Mouse (Mus musculus) C2C12 (cell line): ENCODE measurements around the gene Arhgef40. TPM values are rescaled to one million over a fixed set of nuclear protein-coding genes. Genes with fewer than 3 reads are reported as not detected.
"Not testable (repeated sequence)": the region's sequence is repeated elsewhere in the genome, so short reads cannot be mapped to it uniquely, and the experiment has no call there.

ENCODE experiments used
- H3K27me3 ChIP-seq: one replicate; pipeline ENCODE4 v1.6.1; 2011; ENCODE audit not compliant: control insufficient read depth, insufficient read depth, insufficient read length
- H3K36me3 ChIP-seq: one replicate; pipeline ENCODE4 v1.6.1; 2011; ENCODE audit not compliant: control insufficient read depth, insufficient read depth
- H3K4me3 ChIP-seq: one replicate; pipeline ENCODE4 v1.5.1; 2011; ENCODE audit warnings: mild to moderate bottlenecking, control low read depth; ENCODE audit not compliant: poor library complexity, insufficient read depth, severe bottlenecking
- H3K79me2 ChIP-seq: one replicate; pipeline ENCODE4 v1.6.1; 2011; ENCODE audit not compliant: control insufficient read depth, insufficient read depth
- H3K79me3 ChIP-seq: one replicate; pipeline ENCODE4 v1.6.1; 2011; ENCODE audit warnings: low read depth, control low read depth
- H3ac ChIP-seq: one replicate; pipeline ENCODE3; 2011; ENCODE audit warnings: low read depth; ENCODE audit not compliant: control insufficient read depth, insufficient read length
- CEBPB ChIP-seq: IDR thresholded peaks from one replicate; pipeline ENCODE4 v1.6.1; 2011; ENCODE audit warnings: low read depth, mild to moderate bottlenecking, control low read depth, moderate library complexity
- CTCF ChIP-seq: IDR thresholded peaks from one replicate; pipeline ENCODE4 v1.5.1; 2011; ENCODE audit not compliant: control insufficient read depth, insufficient read depth, insufficient read length
- FOSL1 ChIP-seq: IDR thresholded peaks from one replicate; pipeline ENCODE4 v1.8.0; 2011; ENCODE audit warnings: mild to moderate bottlenecking, low read length; ENCODE audit not compliant: poor library complexity, insufficient read depth, severe bottlenecking
- MAX ChIP-seq: IDR thresholded peaks from one replicate; pipeline ENCODE4 v1.6.1; 2011; ENCODE audit warnings: mild to moderate bottlenecking, control low read depth
- MYOD1 ChIP-seq: IDR thresholded peaks from one replicate; pipeline ENCODE4 v1.6.1; 2011; ENCODE audit warnings: low read depth; ENCODE audit not compliant: control insufficient read depth, insufficient read length
- MYOG ChIP-seq: IDR thresholded peaks from one replicate; pipeline ENCODE4 v1.6.1; 2011; ENCODE audit not compliant: control insufficient read depth, insufficient read length; ENCODE audit errors: extremely low read depth
- USF1 ChIP-seq: IDR thresholded peaks from one replicate; pipeline ENCODE4 v1.6.1; 2011; ENCODE audit warnings: low read depth, mild to moderate bottlenecking, control low read depth, moderate library complexity
- polyA plus RNA-seq: library from polyadenylated mRNA; unstranded; fragments of >200 nt; fragmentation: generic; extraction: Trizol; gene quantifications from one replicate; pipeline ENCODE4 v1.2.1, GENCODE M21; 2012; ENCODE audit warnings: missing spikeins

Gene Arhgef40
- polyA plus RNA-seq, 1 experiment: 55.6 TPM

DNA sequence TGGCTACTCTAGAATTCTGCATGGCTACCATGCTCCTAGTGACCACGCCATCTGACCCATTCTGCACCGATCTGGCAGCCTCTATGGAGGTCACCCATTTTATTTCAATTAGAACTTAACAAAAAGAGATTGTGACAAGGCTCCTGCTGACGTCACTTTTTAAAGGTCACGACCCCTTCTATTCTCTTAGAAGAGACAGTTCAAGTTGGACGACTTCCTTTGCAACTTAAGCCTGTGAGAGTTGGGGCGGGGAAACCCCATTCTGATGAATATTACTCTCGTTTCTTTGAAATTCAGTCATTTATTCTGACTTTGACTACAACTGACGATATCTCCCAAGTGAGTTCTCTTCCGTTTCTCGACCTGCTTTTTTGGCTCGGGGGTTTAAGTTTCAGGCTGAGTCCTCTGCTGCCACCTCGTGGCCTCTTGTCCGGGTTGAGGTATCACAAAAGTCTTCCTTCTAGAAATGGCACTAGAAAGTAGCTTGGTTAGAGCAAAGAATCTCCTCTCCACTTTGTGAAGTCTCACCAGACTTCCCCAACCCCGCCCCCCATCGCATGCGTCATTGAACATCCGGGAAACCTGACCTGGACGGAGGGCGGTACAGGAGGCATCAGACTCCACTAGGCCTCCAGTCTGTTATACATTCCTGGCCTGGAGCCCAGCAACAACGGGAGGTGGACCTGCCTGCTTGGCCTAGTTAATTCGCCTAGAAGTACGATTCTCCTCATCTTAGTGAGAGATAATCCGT is 38.4 kb downstream of the Arhgef40 start:
- Histone ChIP-seq H3K79me2 (peaks cover 16% of the 10 kb centered on the region), H3ac (peak overlapping the region; percentile 8), H3K36me3 (no peaks in the 10 kb centered on the region), H3K27me3 (no peaks in the 10 kb centered on the region), H3K4me3 (no peak overlapping the region), H3K79me3 (peaks cover 2% of the 10 kb centered on the region)
- TF ChIP-seq MYOG: no peak
- no peak for TF ChIP-seq CEBPB
- no peak for TF ChIP-seq MYOD1

DNA sequence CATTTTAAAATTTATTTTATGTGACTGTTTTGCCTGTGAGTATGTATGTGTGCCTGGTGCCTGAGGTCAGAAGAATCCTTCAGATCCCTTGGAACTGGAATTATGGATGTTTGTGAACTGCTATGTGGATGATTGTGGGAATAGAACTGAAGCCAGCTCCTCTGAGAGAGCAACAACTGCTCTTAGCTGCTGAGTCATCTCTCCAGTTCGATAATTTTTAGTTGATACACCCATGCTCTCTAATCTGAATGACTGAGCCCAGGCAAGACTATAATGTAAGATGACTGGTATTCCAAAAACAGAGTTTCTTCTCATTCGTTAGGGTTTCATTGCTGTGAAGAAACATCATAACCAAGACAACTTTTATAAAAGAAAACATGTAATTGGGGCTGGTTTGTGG is 39.6 kb downstream of the Arhgef40 start:
- peaks cover 4% of the 10 kb centered on the region for H3K79me2 ChIP-seq
- H3K79me3 ChIP-seq: no peaks in the 10 kb centered on the region
- H3K27me3 ChIP-seq: no peaks in the 10 kb centered on the region
- no peaks in the 10 kb centered on the region for H3K36me3 ChIP-seq
- TF ChIP-seq MYOD1 (no peak), MAX (no peak), USF1 (no peak)
- no peak overlapping the region for H3K4me3 ChIP-seq
- no peak overlapping the region for H3ac ChIP-seq

DNA sequence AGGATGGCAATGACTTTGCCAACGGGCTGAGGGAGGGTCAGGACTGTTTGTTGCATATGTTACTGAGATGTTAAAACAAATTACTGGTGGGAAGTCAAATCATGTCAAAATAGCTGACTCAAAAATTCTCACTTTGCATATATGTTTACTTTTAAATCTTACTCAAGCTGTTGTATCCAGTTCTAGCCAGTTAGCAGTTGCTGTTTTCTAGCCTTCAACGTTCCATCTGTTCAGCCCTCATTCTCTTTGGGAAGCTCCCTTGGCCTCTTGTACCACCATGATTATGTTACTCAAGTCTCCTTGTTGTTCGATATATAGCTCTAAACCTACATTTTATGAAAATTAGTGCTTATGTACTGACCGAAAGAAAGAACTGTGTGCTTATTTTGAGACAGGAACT is 41.8 kb downstream of the Arhgef40 start:
- Histone ChIP-seq H3K79me3 (no peaks in the 10 kb centered on the region), H3K4me3 (no peak overlapping the region), H3K27me3 (no peaks in the 10 kb centered on the region), H3K79me2 (no peaks in the 10 kb centered on the region), H3ac (no peak overlapping the region), H3K36me3 (no peaks in the 10 kb centered on the region)
- TF ChIP-seq MYOD1 (no peak), MAX (no peak), FOSL1 (no peak), CTCF (no peak), CEBPB (no peak), MYOG (no peak), USF1 (no peak)

DNA sequence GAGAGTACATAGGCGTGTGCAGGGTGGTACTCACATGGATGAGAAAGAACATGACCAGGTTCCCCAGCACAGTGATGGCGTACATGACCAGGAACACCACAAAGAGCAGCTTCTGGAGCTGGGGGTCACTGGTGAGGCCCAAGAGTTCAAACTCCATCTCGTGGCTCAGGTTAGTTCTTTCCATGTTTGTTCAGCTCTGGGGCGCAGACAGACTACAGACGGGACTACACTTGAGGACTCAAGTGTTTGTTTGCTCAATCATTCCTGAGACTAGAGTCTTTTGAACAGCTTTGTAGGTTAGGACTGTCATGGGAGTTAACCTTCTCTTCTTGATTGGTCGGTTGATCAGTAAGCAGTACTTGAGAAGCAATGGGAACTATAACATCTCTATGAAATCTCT is 51.4 kb downstream of the Arhgef40 start:
- Histone ChIP-seq H3K27me3 (peaks cover 3% of the 10 kb centered on the region), H3K79me3 (no peaks in the 10 kb centered on the region), H3K4me3 (no peak overlapping the region), H3ac (no peak overlapping the region), H3K36me3 (no peaks in the 10 kb centered on the region), H3K79me2 (no peaks in the 10 kb centered on the region)
- TF ChIP-seq USF1 (no peak), CEBPB (no peak), CTCF (no peak), MAX (no peak), FOSL1 (no peak), MYOG (no peak), MYOD1 (no peak)

DNA sequence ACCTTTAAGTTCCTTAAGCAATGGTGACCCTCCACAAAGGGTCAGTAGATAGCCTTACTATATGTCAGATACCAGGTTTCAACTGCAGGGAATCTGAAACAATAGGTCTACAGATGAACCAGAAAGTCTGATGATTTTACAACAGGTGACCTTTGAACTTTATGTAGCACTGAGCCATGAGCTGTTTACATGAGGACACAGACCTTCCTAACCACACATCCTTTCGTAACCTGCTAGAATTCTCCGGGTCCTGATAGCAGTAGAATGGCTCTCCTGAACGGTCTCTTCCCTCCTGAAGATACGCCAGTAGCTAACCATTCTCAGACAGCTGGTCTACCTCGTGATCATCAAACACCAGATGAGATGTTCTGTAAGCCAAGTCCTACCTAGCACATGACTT is 54.8 kb downstream of the Arhgef40 start:
- no peak for TF ChIP-seq CEBPB
- no peak for TF ChIP-seq MAX
- TF ChIP-seq USF1: no peak
- TF ChIP-seq MYOG: no peak
- TF ChIP-seq MYOD1: no peak
- TF ChIP-seq FOSL1: no peak
- no peak for TF ChIP-seq CTCF
- Histone ChIP-seq H3K36me3 (no peaks in the 10 kb centered on the region), H3K4me3 (no peak overlapping the region), H3K79me3 (no peaks in the 10 kb centered on the region), H3ac (no peak overlapping the region), H3K27me3 (peaks cover 9% of the 10 kb centered on the region), H3K79me2 (no peaks in the 10 kb centered on the region)

DNA sequence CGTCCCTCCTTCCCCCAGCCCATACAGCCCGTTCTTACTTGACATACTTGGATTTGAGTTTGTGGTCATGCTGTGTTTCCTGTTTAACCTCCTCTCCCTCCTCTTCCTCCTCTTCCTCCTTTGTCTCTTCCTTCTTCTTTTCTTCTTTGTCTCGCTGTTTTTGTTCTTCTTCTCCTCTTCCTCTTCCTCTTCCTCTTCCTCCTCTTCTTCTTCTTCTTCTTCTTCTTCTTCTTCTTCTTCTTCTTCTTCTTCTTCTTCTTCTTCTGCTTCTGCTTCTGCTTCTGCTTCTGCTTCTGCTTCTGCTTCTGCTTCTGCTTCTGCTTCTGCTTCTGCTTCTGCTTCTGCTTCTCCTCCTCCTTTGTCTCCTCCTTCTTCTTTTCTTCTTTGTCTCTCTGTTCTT is 57.8 kb downstream of the Arhgef40 start, which contains the start of gene Olfr221:
Gene Olfr221, minus strand, starts transcription at position 101 of the 400 bp plus-strand sequence.
- not testable (repeated sequence) for H3K36me3 ChIP-seq, H3K79me2 ChIP-seq, H3K27me3 ChIP-seq, H3ac ChIP-seq, H3K4me3 ChIP-seq, H3K79me3 ChIP-seq

DNA sequence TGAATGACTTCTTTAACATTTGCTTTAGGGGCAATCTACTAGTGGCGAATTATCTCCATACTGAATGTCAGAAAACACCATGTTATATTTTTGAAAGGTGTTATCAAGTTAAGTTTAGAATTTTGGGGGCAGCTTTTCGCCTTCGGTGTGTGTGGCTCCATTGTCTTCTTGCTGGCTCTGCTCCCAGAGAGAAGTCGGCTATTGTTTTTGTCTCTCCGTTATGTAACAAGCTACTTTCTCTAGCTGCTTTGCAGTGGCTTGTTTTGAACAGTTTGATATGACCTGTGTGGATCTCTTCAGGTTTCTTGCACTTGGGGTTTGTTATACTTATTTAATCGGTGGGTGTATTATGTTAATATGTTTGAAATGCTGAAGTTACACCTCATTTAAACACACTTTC is 58.9 kb downstream of the Arhgef40 start:
- H3K27me3 ChIP-seq: peaks cover 9% of the 10 kb centered on the region
- TF ChIP-seq MYOG (no peak), MAX (no peak), USF1 (no peak), MYOD1 (no peak)

More for the DNA sequence above, 58.9 kb downstream of the Arhgef40 start:
- no peaks in the 10 kb centered on the region for H3K79me3 ChIP-seq
- no peaks in the 10 kb centered on the region for H3K79me2 ChIP-seq
- H3ac ChIP-seq: no peak overlapping the region
- H3K36me3 ChIP-seq: no peaks in the 10 kb centered on the region
- H3K4me3 ChIP-seq: no peak overlapping the region
